Mouse (Mus musculus): ENCODE measurements at regions not wholly inside any gene's neighbourhood (a gene's known extent, or its start where the extent isn't known, plus 50 kb on each side); places are given as distances from the start of the nearest gene placed in this dataset.

DNA sequence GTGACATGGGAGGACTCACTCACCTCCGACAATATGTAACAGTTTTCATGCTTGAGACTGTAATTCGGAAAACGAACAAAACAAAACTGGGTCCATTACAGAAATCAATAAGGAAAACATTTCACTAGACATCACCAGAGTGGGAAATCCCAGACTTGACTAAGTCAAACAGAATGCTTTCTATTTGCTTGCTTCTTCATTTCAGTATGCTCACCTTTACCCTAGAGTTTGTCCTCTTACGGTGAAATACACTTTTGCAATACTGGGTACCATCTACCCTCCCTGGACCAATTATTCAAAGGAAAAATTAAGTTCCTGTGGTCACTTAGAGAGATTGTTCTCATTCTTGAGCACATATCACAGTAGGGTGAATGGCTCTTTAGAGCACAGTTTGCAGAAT, 613.4 kb upstream of the 4930412O13Rik start:
- no peak for DNase-seq (ENCODE audit: low read depth, low spot score)

- DNase-seq (ENCODE audit: low read depth, low spot score), result no peak
Observed at GRCm38 (mm10) chr2:9283441-9283840, 597.6 kb upstream of the 4930412O13Rik start.

DNA sequence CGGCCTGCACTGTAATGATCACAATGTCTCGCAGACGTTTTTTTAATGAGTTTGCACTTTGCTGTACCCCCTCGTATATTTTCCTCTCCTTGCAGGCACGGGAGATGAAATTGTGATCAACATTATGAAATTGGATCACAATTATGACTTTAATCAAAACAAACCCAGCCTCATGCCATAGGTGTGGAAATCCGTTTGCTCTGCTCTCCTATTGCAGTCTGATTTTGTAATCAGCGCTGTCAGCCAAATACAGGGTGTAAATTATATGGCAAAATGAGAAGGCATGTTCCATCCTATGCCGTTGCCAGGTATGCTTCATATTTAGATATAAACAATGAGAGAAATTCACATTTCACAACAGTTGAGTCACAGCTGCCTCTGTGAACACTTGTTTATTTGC, 595.3 kb upstream of the 4930412O13Rik start:
- no peak for DNase-seq (ENCODE audit: low read depth, low spot score)

DNA sequence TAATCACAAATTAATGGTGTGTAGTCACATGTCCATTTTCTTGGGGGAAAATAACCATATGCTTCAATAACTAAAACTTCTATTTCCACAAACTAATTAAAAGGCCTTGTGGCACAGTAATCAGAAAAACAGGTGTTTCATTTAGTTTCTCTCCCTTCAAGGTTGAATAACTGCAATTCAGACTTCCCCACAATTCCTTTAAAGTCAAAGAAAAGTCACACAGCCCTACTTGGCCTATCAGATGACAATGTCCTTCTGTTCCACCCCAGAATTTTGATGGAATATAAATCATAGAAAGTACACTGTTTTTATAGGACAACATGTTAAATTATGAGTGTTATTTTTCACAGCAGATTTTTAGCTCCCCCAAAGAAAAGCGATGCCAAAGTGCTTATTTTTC, 594.0 kb upstream of the 4930412O13Rik start:
- DNase-seq (ENCODE audit: low read depth, low spot score), result no peak

- DNase-seq (ENCODE audit: low read depth, low spot score), result no peak
Observed at GRCm38 (mm10) chr2:9287623-9288022, 593.4 kb upstream of the 4930412O13Rik start.

DNA sequence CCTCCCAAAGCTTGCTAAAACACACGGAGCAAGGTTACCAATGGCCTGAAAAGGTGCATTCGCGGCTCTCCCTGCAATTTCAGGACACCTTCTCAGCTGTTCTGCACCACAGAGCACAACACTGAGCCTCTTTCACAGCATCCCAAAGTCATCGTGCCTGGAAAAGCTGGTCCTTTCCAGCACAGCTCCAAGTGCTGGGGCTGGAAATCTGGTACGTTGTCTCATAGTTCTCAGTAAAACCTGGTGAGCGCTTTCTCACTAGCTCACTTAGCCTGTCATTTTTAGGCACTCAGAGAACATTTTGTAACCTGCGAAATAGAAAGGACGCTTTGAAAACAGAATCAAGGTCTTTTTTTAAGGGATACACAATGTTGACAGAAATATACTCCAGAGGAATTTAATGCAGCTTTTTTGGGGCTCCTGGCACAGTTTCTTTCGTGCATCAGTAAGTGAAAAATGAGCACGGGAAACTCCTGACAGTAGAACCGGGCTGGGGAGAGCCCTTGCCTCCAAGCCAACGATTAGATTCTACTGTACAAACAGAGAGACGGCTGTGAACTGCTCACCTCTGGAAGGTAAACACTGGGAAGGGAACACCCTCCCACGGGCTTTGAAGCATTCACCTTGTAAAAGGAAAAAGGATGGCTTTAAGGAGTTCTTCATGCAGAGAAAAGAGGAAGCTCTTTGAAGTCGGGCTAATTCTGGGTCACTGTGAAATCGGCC, 549.3 kb upstream of the 4930412O13Rik start:
- no peak for DNase-seq (ENCODE audit: low read depth, low spot score)

DNA sequence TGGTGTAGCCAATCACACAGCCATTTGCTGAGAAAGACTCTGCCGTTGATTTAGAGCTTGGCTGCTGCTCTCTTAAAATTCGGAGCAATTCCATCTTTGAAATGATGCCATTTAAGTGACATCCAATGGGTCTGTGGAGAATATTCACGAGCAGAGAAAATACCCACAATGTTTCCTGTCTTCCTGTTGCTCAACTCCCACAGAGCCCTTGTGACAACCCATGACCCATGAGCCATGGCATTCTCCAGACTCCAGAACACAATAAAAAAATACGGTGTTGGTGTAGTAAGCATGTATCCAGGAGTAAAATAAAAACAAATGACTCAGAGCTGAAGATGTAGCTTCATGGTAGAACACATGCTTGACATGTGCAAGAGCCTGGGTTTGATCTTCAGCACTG, 532.1 kb upstream of the 4930412O13Rik start:
- DNase-seq (ENCODE audit: low read depth, low spot score), result no peak

- no peak for DNase-seq (ENCODE audit: low read depth, low spot score)
Observed at GRCm38 (mm10) chr2:9349994-9350393, 531.1 kb upstream of the 4930412O13Rik start.

GRCm38 (mm10) chr2:9352190-9352589, 528.9 kb upstream of the 4930412O13Rik start:
- no peak for DNase-seq (ENCODE audit: low read depth, low spot score)

DNA sequence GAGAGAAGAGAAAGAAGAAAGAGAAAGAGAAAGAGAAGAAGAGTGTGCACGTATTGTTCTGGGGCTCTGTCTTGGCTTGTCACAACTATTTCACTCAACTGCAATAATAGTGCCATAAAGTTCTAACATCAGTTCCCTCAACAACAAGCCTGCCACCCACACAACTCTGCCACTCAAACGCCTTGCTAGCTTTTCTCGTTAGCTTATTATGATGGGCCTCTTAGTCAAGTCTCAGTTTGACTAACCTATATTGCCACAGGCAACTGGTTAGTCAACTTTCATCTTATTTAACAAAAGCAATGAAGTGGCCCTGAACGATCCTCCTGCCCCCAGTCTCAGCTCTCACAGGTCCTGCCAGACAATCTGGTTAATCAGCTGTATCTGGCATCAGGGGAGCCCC, 521.0 kb upstream of the 4930412O13Rik start:
- DNase-seq (ENCODE audit: low read depth, low spot score), result no peak

DNA sequence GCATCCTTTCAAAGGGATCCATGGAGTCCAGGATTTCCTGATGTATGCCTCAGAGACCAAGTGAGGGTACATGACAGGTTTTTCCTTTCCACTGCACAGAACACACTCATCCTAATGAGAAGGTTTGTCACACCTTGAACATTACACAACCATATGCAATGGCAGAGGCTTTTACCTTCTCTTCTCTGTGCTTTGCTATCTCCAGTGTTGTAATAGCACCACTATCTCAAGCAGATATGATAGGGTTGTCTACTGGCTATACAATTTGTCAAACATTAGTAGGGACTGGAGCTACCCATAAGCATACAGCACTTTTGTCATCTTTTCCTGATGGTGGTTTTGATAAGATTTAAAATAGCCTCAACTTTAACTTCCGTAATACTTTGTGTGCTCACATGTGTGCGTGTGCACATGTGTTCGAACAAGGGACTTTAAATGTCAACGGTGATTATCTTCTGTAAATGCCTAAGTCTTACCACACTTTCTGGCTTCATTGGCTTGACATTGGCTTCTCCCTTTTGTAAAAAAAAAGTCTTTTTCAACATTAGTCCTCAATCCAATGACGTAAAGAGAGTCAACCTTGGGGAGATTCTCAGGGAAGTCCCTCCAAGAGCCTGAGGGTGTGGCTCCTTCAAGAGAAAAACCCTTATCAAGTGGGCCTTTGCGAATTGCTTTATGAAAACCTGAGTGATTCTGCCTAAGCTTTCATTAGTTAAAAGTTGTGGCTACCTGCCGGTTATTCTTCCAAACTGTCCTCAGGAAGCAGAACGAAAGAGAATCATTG, 513.1 kb upstream of the 4930412O13Rik start:
- no peak for DNase-seq (ENCODE audit: low read depth, low spot score)

- DNase-seq (ENCODE audit: low read depth, low spot score), result no peak
Observed at GRCm38 (mm10) chr2:9369572-9369971, 511.5 kb upstream of the 4930412O13Rik start.

DNA sequence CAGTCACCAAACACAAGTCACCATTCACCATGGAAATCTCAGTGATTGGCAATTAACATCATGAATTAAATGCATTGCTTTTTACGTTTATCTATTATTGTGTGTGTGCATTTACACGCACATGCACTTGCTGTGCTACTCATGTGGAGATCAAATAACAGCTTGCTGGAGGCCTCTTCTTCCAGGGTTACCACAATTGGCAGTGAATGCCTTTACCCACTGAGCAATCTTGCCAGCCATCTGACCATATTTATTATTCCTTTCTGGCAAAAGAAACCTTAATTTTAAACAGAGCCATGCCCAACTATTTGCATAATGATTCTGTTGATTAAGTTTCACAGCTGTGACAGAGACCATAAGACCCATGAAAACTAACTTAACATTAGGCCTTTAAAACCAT, 494.5 kb upstream of the 4930412O13Rik start:
- DNase-seq (ENCODE audit: low read depth, low spot score), result no peak

- DNase-seq (ENCODE audit: low read depth, low spot score), result no peak
Observed at GRCm38 (mm10) chr2:9388058-9388457, 493.0 kb upstream of the 4930412O13Rik start.

GRCm38 (mm10) chr2:9395379-9395999, 485.6 kb upstream of the 4930412O13Rik start:
- no peak for DNase-seq (ENCODE audit: low read depth, low spot score)

GRCm38 (mm10) chr2:9401461-9401860, 479.6 kb upstream of the 4930412O13Rik start:
- no peak for DNase-seq (ENCODE audit: low read depth, low spot score)

DNA sequence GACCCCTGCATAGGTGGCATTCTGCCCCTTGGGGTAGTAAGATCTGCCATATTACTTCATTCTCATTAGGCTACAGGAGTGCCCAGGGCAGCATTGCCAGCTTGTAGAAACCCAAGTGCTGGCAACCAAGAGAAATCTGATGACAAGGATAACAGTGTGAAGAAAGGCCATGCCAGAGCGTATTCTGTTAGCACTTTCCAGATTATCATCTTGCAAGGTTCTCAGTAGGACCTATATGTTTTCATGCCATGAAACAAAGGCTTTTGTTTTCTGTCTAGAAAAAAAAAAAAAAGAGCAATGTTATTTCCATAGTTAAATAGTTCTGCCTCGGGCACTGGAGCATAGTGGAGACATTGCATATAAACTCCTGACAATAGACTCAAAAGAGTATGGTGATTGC, 478.8 kb upstream of the 4930412O13Rik start:
- no peak for DNase-seq (ENCODE audit: low read depth, low spot score)

DNA sequence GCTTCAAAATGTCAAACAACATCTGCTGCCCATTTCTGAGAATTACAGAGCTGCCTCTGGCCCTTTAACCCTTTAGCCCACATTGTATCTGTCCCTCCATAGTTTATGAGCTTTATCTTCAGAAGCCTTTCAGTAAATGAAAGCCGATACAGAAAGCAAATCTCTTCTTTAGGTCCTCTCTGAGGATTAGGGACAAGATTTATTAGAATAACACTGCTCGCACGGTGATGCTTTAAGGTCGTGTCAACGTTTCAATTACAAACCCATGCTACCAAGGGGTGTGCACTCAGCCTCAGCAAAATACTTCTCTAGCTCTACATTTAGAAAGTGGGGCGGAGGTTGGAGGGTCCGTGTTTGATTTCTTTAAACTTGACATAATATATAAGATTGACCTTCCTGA, 472.0 kb upstream of the 4930412O13Rik start:
- no peak for DNase-seq (ENCODE audit: low read depth, low spot score)

DNA sequence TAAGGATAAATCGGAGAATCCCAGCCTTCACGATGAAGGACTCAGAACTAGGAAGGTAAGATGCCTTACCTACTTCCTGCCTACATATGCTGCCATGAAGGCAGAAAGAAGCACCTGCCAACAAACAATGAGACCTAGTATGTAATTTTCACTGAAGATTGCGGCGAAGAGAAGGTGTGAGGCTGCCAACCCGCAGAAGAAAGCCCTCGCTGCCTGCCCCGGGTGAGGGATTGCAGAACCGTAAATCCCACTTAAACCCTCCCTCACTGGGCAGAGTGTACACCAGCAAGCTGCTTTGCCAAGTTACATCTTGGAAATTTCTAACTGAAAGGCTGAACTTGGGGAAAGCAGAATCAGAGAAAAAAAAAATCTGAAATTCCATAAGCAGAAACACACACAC, 458.4 kb upstream of the 4930412O13Rik start:
- DNase-seq (ENCODE audit: low read depth, low spot score), result no peak

DNA sequence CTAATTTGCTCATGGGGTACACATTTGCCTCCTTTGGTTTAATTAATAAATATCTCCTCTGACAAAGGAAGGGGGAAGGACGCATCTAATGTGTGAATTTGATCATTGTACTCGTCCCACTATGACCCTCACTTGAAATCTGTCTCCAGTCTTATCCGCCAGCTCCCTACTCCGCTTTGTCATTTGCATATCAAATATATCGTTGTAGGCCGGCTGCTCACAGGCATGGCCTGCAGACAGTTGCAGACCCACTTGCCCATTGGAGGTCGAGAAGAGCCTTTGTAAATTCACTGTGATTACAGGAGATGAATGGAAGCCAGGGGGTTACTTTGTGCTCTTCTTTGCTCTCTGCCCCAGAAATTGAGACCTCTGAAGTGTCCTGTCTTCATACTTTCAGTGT, 457.5 kb upstream of the 4930412O13Rik start:
- no peak for DNase-seq (ENCODE audit: low read depth, low spot score)

GRCm38 (mm10) chr2:9433110-9433940, 447.7 kb upstream of the 4930412O13Rik start:
- no peak for DNase-seq (ENCODE audit: low read depth, low spot score)
